Mouse (Mus musculus): ENCODE measurements around the gene Bmp6.

- no peak for TF ChIP-seq CTCF (IDR thresholded peaks at IDR 0.05; ENCODE audit: low read depth)
- TF ChIP-seq EP300 (IDR thresholded peaks at IDR 0.05; ENCODE audit: low read depth) = no peak
Observed at GRCm38 (mm10) chr13:38397007-38397545, 52.2 kb downstream of the Bmp6 start.

All from heart, postnatal 0 days (tissue).